Mouse (Mus musculus) CH12F3 (cell line): Measurements from ENCODE around the gene Asgr2.
"Not testable (repeated sequence)": the region's sequence is repeated elsewhere in the genome, so short reads cannot be mapped to it uniquely, and the experiment has no call there.

Source experiments
- in situ Hi-C: fragments of 300-500 bp; cut with MboI; formaldehyde crosslinking; loops from 2 replicates; pipeline ENCODE4 v1.14.3; 2020; ENCODE audit warnings: low sequenced_read_pairs

Gene Asgr2

GRCm38 (mm10) chr11:70080803-70081590 lies 11.4 kb upstream of the Asgr2 start:
- in situ Hi-C loops: no loop called here

- in situ Hi-C loops: no loop called here
Measured at GRCm38 (mm10) chr11:70084563-70084962, 7.9 kb upstream of the Asgr2 start.

GRCm38 (mm10) chr11:70097396-70097795 lies 5.0 kb downstream of the Asgr2 start:
- in situ Hi-C loops: no loop called here

- in situ Hi-C loops: no loop called here
Measured at GRCm38 (mm10) chr11:70099102-70099501, 6.7 kb downstream of the Asgr2 start.

GRCm38 (mm10) chr11:70099809-70100208 lies 7.4 kb downstream of the Asgr2 start:
- in situ Hi-C loops: no loop called here

- in situ Hi-C loops: no loop called here
Measured at GRCm38 (mm10) chr11:70103701-70104315, 11.4 kb downstream of the Asgr2 start.

GRCm38 (mm10) chr11:70107085-70107484 lies 14.6 kb downstream of the Asgr2 start:
- in situ Hi-C loops: no loop called here

GRCm38 (mm10) chr11:70110146-70110545 lies 17.7 kb downstream of the Asgr2 start:
- in situ Hi-C loops: no loop called here

GRCm38 (mm10) chr11:70114562-70114961 lies 22.1 kb downstream of the Asgr2 start:
- in situ Hi-C loops: no loop called here

GRCm38 (mm10) chr11:70115901-70116300 lies 23.5 kb downstream of the Asgr2 start:
- in situ Hi-C loops: no loop called here

- in situ Hi-C loops: no loop called here
Measured at GRCm38 (mm10) chr11:70129926-70130379, 37.5 kb downstream of the Asgr2 start, which contains the start of gene Mgl2. Gene Mgl2, plus strand, starts transcription at chr11:70130329.

- in situ Hi-C loops: not testable (repeated sequence)
Measured at GRCm38 (mm10) chr11:70135001-70135400, 42.6 kb downstream of the Asgr2 start.

- in situ Hi-C loops: not testable (repeated sequence)
Measured at GRCm38 (mm10) chr11:70135925-70136324, 43.5 kb downstream of the Asgr2 start.

GRCm38 (mm10) chr11:70139171-70139570 lies 46.7 kb downstream of the Asgr2 start:
- in situ Hi-C loops: no loop called here

- in situ Hi-C loops: no loop called here
Measured at GRCm38 (mm10) chr11:70151072-70151471, 58.6 kb downstream of the Asgr2 start.
